Mouse (Mus musculus): ENCODE data around the gene Rplp0.
A peak's percentile ranks its signal among the peaks of the same experiment; 100 is the strongest.
"Not testable (repeated sequence)": the region's sequence is repeated elsewhere in the genome, so short reads cannot be mapped to it uniquely, and the experiment has no call there.

Rplp0 gene

GRCm38 (mm10) chr5:115550482-115551005 is 8.7 kb upstream of the Rplp0 start:
- no peak for DNase-seq (ENCODE audit: low spot score in 2 of 2)

- no peak for DNase-seq (ENCODE audit: low spot score in 2 of 2)
Measured at GRCm38 (mm10) chr5:115551386-115551785, 7.9 kb upstream of the Rplp0 start.

GRCm38 (mm10) chr5:115551799-115552198 is 7.5 kb upstream of the Rplp0 start:
- DNase-seq (ENCODE audit: low spot score in 2 of 2), result no peak

DNA sequence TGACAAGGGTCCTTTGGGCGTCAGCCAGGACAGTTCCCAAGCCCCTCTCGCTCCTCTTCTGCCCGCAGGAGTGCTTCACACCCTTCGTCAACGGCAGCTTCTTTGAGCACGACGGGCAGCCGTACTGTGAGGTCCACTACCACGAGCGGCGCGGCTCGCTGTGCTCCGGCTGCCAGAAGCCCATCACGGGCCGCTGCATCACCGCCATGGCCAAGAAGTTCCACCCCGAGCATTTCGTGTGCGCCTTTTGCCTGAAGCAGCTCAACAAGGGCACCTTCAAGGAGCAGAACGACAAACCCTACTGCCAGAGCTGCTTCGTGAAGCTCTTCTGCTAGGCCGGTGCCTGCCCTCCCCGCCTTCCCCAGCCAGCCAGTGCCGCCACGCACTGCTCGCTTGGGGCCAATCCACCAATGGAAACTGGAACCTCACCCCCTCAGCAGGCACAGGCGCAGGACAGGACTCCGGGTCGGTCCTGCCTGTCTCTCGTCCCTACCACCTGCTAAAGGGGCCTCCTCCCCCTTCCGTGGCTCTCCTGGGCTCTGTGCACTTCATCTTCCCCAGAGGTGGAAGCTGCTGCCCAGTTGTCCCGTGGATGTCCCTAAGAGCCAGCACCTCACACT is 5.4 kb upstream of the Rplp0 start:
- DNase-seq (ENCODE audit: low spot score in 2 of 2), result no peak

DNA sequence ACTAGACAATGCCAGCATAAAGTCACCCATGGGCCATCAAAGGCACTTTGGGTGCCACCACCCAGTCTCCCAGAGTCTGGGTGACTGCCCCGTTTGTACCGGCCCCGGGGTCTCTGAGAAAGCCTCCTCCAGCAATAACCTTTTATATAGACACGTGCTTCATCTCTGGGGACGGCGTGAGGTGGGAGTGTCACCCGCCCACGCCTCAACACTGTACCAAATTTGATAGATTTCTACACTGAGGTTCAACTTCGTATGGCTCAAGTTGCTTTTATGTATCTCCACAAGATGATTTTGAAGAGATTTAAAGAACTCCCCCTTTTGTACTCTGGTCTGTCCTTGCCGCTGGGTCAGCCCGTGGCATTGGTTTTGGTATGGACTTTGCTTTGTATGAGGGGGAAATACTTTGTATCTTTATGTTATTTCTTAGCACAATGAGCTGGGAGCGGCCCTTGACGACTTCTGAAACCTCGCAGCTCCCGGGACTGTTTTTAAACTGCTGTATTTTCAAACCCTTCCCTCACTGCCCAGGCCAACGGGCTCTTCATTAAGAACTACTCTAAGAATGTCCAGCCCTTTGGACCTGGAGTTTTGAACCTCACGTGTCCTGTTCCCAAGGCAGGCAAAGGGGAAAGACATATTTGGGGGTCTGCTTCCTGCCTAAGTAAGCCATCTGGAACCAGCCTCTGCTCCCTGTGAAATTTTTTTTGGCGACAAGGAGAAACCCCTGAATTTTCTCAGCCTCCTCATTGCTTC is 4.6 kb upstream of the Rplp0 start:
- no peak for DNase-seq (ENCODE audit: low spot score in 2 of 2)

DNA sequence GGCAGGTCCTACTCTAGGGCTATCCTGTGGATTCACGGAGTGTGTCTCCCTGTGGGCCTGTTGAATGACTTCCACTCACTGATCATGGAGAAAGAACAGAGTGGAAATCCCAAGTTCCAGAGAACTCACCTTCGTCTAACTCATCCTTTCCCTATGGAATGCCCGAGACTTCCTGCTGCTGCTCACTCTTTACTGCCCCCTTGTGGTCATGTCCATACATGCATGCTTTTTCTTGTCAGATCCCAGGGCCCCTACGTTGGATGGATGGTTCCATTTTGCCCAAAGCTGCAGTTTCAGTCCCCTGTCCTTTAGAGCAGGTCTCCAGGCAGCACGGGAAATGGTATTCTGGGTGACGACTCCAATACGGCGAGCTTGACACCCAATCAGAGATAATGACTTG is 3.0 kb upstream of the Rplp0 start:
- DNase-seq (ENCODE audit: low spot score in 2 of 2), result peak; percentile 78 to 82

DNA sequence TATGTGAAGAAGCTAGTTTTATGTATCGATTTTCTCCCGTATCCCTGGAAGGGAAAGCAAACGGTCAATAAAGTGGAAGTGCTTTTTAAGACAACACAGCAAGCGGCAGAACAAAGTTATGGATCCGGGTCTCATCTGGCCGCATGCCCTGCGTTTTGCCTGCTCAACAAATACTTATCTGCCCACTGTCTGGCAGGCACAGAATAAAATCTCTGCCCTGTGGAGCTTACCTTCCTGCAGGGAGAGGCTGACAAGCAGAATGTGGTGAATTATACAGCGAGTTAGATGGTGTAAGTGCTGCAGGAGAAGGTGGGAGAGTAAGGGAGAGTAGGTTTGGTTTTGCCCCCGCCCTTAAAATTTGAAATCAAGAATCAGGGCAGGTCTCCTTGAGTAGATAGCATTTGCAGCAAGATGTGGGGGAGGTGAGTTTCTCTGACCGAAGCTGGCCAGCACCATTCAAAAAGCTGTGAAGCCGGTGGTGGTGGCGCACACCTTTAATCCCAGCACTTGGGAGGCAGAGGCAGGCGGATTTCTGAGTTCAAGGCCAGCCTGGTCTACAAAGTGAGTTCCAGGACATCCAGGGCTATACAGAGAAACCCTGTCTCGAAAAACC is 979 bp upstream of the Rplp0 start:
- no peak for DNase-seq (ENCODE audit: low spot score in 2 of 2)

DNA sequence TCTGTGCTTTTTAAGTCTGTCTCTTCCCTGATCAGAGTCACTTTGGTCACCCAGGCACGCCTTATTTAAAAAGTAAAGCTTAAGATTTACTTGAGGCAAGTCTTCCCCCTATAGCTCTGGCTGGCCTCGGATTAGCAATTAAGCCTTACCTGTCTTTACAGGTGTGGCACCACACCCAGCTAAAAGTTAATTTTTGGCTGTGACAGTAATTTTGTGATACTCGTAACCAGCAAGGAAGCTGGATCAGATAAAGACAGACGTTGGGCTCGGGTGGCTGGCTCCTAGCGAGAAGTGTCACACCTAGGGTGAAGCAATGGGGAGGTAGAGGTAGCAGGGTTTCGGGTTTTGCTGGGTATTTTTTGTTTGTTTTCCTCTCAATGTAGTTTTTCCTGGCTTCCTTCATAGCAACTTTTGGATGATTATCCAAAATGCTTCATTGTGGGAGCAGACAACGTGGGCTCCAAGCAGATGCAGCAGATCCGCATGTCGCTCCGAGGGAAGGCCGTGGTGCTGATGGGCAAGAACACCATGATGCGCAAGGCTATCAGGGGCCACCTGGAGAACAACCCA is 1.2 kb downstream of the Rplp0 start:
- no peak for DNase-seq (ENCODE audit: low spot score in 2 of 2)

DNA sequence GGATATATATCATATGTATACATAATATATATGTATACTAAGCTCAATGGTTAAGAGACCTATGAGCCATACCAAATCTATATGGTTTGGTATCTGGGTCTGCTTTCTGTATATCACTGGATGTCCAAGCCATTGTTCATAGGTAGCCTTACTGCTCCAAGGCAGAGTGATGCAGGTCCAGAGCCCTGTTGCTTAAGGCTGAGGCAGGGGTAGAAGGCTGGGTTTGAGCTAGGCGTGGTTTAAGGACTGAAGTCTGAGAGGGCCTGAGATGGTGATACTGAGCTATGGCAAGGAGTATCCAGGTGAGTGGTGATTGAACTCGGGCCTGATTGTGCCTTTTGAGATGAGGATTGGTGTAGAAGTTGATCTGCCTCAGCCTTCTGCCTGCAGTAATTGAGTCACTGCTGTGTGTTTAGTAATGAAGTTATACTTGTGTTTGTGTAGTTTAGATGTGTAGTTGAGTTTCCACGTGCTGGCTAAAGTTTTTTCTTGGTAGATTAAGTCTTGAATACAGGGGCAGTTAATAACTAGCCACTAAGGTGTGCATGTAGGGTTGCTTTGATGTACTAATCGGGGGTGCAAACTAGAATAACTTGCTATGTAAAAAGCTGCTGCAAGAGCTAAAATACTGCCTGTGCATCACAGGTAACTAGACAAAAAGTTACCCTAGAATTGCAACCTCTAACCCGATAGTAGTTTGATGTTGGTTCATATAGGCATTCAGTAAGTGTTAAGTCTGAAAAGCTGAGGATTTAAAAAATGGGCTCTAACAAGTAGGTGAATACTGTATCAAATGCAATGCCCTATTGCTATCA is 4.7 kb downstream of the Rplp0 start:
- no peak for DNase-seq (ENCODE audit: low spot score in 2 of 2)

- peak; percentile 69 to 78 for DNase-seq (ENCODE audit: low spot score in 2 of 2)
Measured at GRCm38 (mm10) chr5:115564737-115565393, 5.6 kb downstream of the Rplp0 start, which contains the start of gene Gcn1l1. Gcn1l1 (plus strand) TSS chr5:115565254.

- DNase-seq (ENCODE audit: low spot score in 2 of 2), result peak in 1 of 2 experiments; percentile 38
Measured at GRCm38 (mm10) chr5:115565403-115565802, 6.1 kb downstream of the Rplp0 start.

- no peak for DNase-seq (ENCODE audit: low spot score in 2 of 2)
Measured at GRCm38 (mm10) chr5:115568681-115569080, 9.4 kb downstream of the Rplp0 start.

DNA sequence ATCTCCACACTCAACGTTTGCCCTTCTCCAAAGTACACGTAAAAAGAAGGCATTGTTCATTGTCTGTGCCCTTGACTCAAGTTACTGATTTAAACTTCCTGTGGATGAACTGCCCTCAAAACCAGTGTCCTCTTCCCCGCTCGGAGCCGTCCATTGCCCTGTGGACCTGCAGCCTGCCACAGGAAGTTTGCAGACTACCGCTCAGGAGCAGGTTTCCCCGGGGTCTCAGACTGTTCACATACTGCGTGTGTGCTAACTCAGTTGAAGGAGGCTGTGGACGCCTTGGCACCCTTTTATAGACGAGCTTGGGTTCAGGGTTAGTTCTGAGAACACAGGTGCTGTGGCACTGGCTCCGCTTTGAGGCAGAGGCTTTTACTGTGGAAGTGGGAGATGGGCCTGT is 10.0 kb downstream of the Rplp0 start:
- DNase-seq (ENCODE audit: low spot score in 2 of 2), result no peak

GRCm38 (mm10) chr5:115569721-115570120 is 10.5 kb downstream of the Rplp0 start:
- DNase-seq (ENCODE audit: low spot score in 2 of 2), result no peak

- DNase-seq (ENCODE audit: low spot score in 2 of 2), result peak; percentile 79 to 80
Measured at GRCm38 (mm10) chr5:115571086-115571485, 11.8 kb downstream of the Rplp0 start.

GRCm38 (mm10) chr5:115572679-115573535 is 13.6 kb downstream of the Rplp0 start:
- DNase-seq (ENCODE audit: low spot score in 2 of 2), result peak; percentile 39 to 51

GRCm38 (mm10) chr5:115574992-115575391 is 15.7 kb downstream of the Rplp0 start:
- peak in 1 of 2 experiments; percentile 28 for DNase-seq (ENCODE audit: low spot score in 2 of 2)

DNA sequence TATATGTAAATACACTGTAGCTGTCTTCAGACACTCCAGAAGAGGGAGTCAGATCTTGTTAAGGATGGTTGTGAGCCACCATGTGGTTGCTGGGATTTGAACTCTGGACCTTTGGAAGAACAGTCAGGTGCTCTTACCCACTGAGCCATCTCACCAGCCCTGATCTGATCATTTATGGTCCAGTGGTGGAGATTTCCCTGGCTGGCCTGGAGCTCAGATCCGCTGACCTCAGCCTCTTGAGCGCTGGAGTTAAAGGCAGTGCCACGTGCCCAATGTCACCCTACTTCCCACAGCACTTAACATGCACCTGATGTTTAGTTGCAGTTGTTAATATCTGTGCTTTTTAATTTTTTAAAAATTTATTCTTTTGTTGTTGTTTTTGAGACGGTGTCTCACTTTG is 18.4 kb downstream of the Rplp0 start:
- DNase-seq (ENCODE audit: low spot score in 2 of 2), result not testable (repeated sequence)

GRCm38 (mm10) chr5:115578922-115579321 is 19.7 kb downstream of the Rplp0 start:
- peak in 1 of 2 experiments; percentile 46 for DNase-seq (ENCODE audit: low spot score in 2 of 2)

DNA sequence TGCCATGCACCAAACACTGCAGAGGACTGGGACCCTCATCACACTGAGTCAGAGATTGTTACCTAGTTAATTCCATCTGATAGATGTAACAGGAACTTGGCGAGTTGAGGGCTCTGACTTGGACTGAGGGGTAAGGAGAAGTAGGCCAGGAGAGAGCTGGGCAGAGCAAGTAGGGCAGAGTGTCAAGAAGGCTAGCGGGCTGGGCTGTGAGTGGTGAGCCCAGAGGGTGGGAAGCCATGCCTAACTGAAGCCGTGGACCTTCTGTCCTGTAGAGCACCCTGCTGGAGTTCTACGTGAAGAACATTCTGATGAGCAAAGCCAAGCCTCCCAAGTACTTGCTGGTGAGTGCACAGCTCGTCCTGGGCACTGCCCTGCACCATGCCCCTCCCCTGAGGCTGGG is 20.1 kb downstream of the Rplp0 start:
- DNase-seq (ENCODE audit: low spot score in 2 of 2), result no peak

Data from right cerebral cortex, adult 2 months (tissue).